Mouse (Mus musculus): ENCODE data around the gene Chmp4b. TPM values are rescaled to one million over a fixed set of nuclear protein-coding genes. Genes with fewer than 3 reads are reported as not detected.

Chmp4b gene
- polyA plus RNA-seq, 1 experiment from 2014 or later = 13.7 TPM

- Histone ChIP-seq H3K36me3 (ENCODE audit: control insufficient read depth, insufficient read depth, low read length) (no peaks in the 10 kb centered on the region; the same call in 1 of the 2 replicates), H3K4me1 (ENCODE audit: control insufficient read depth, insufficient read depth, low read length) (no peaks in the 10 kb centered on the region), H3K27me3 (ENCODE audit: control insufficient read depth, insufficient read depth, low read length) (no peaks in the 10 kb centered on the region), H3K27ac (replicated peaks; ENCODE audit: low read depth, low read length) (no peak overlapping the region), H3K9ac (ENCODE audit: low read length) (no peak overlapping the region), H3K4me3 (ENCODE audit: low read depth, low read length) (no peak overlapping the region), H3K4me2 (ENCODE audit: low read depth, severe bottlenecking) (no peak overlapping the region), H3K9me3 (ENCODE audit: control insufficient read depth, low read length) (no peaks in the 10 kb centered on the region)
- WGBS = 35% methylated on average over 3 of the region's 3 CpGs
- DNase-seq (ENCODE audit: low spot score) (peak; percentile 54), ATAC-seq (ENCODE audit: insufficient number of reproducible peaks, low FRiP score, low TSS enrichment, low read depth) (no peak)
These were observed 3.4 kb upstream of the Chmp4b start for GRCm38 (mm10) chr2:154648086-154648485.

DNA sequence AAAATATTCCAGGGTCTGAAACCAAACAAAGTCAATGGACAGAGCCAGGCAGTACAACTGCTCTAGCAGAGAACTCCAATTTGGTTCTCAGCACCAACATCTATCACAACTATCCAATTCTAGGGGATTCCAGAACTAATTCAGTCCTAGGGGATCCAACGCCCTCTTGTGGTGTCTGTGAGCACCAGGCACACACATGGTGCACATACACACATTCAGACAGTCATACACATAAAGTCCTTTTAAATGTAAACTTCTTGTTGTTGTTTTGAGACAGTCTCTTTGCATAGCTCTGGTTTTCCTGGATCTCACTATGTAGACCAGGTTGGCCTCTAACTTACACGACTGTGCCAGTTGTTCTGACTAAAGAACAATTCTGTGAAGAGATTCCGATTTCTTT lies 1.1 kb upstream of the Chmp4b start:
- H3K36me3 ChIP-seq (ENCODE audit: control insufficient read depth, insufficient read depth, low read length) = no peaks in the 10 kb centered on the region
- H3K9ac ChIP-seq (ENCODE audit: low read length) = no peak overlapping the region
- no peaks in the 10 kb centered on the region for H3K27me3 ChIP-seq (ENCODE audit: control insufficient read depth, insufficient read depth, low read length)
- H3K4me3 ChIP-seq (ENCODE audit: low read depth, low read length) = no peak overlapping the region
- WGBS = 89% methylated on average over 3 of the region's 3 CpGs
- H3K4me1 ChIP-seq (ENCODE audit: control insufficient read depth, insufficient read depth, low read length) = no peaks in the 10 kb centered on the region
- H3K4me2 ChIP-seq (ENCODE audit: low read depth, severe bottlenecking) = no peak overlapping the region
- ATAC-seq (ENCODE audit: insufficient number of reproducible peaks, low FRiP score, low TSS enrichment, low read depth) (no peak), DNase-seq (ENCODE audit: low spot score) (no peak)
- no peak overlapping the region for H3K27ac ChIP-seq (replicated peaks; ENCODE audit: low read depth, low read length)
- H3K9me3 ChIP-seq (ENCODE audit: control insufficient read depth, low read length) = no peaks in the 10 kb centered on the region

DNA sequence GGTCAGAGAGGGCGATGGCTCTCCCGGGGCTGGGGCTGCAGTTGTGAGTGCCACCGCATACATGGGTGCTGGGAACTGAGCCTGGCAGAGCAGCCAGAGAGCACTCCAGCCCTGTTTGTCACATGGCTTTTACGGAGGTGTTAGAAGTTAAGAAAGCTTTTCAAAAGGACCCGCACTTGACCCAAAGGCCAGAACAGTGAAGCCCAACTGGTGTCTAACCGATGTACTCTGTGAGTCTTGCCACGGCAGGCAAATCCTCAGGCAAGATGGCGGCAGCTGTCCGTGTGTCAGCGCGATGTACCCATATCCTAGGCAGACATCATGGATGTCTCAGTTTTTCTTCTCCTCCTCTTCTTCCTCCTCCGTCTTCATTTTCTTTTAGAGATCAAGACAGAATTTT lies 3.5 kb downstream of the Chmp4b start:
- no peak overlapping the region for H3K9ac ChIP-seq (ENCODE audit: low read length)
- no peaks in the 10 kb centered on the region for H3K36me3 ChIP-seq (ENCODE audit: control insufficient read depth, insufficient read depth, low read length)
- no peak overlapping the region for H3K4me2 ChIP-seq (ENCODE audit: low read depth, severe bottlenecking)
- H3K9me3 ChIP-seq (ENCODE audit: control insufficient read depth, low read length) = no peaks in the 10 kb centered on the region
- peaks cover 3% of the 10 kb centered on the region; the same call in 1 of the 2 replicates for H3K4me1 ChIP-seq (ENCODE audit: control insufficient read depth, insufficient read depth, low read length)
- no peaks in the 10 kb centered on the region for H3K27me3 ChIP-seq (ENCODE audit: control insufficient read depth, insufficient read depth, low read length)
- ATAC-seq (ENCODE audit: insufficient number of reproducible peaks, low FRiP score, low TSS enrichment, low read depth) (no peak), DNase-seq (ENCODE audit: low spot score) (no peak)
- H3K4me3 ChIP-seq (ENCODE audit: low read depth, low read length) = no peak overlapping the region
- no peak overlapping the region for H3K27ac ChIP-seq (replicated peaks; ENCODE audit: low read depth, low read length)
- WGBS = 93% methylated on average over 12 of the region's 12 CpGs

DNA sequence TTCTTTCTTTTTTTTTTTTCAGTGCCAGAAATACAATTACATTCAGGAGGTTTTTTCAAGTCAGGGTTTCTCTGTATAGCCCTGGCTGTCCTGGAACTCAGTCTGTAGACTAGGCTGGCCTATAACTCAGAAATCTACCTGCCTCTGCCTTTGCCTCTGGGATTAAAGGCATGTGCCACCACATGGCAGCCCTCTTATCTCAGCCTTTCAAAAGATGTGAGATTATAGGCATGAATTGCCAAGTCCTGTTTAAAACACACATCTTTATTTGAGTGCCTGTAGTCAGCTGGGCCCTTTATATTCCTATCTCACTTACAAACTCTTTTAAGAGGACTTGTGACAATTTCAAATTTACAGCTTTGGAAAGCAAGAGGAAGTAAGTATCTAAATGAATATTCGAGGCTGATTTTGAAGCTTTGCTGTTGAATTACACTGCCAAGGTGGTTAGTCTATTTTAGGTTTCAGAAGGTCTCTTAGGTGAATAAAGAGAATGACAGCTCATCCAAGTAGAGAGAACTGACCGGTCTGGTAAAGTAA lies 4.4 kb downstream of the Chmp4b start:
- no peaks in the 10 kb centered on the region for H3K36me3 ChIP-seq (ENCODE audit: control insufficient read depth, insufficient read depth, low read length)
- H3K9me3 ChIP-seq (ENCODE audit: control insufficient read depth, low read length) = no peaks in the 10 kb centered on the region
- no peak for DNase-seq (ENCODE audit: low spot score)
- ATAC-seq (ENCODE audit: insufficient number of reproducible peaks, low FRiP score, low TSS enrichment, low read depth) = no peak
- no peaks in the 10 kb centered on the region for H3K27me3 ChIP-seq (ENCODE audit: control insufficient read depth, insufficient read depth, low read length)
- H3K4me1 ChIP-seq (ENCODE audit: control insufficient read depth, insufficient read depth, low read length) = peaks cover 3% of the 10 kb centered on the region; the same call in 1 of the 2 replicates
- H3K27ac ChIP-seq (replicated peaks; ENCODE audit: low read depth, low read length) = no peak overlapping the region
- H3K9ac ChIP-seq (ENCODE audit: low read length) = no peak overlapping the region
- 64% methylated on average over 2 of the region's 2 CpGs for WGBS
- H3K4me2 ChIP-seq (ENCODE audit: low read depth, severe bottlenecking) = peak overlapping the region; percentile 0; the same call in 1 of the 2 replicates
- no peak overlapping the region for H3K4me3 ChIP-seq (ENCODE audit: low read depth, low read length)

DNA sequence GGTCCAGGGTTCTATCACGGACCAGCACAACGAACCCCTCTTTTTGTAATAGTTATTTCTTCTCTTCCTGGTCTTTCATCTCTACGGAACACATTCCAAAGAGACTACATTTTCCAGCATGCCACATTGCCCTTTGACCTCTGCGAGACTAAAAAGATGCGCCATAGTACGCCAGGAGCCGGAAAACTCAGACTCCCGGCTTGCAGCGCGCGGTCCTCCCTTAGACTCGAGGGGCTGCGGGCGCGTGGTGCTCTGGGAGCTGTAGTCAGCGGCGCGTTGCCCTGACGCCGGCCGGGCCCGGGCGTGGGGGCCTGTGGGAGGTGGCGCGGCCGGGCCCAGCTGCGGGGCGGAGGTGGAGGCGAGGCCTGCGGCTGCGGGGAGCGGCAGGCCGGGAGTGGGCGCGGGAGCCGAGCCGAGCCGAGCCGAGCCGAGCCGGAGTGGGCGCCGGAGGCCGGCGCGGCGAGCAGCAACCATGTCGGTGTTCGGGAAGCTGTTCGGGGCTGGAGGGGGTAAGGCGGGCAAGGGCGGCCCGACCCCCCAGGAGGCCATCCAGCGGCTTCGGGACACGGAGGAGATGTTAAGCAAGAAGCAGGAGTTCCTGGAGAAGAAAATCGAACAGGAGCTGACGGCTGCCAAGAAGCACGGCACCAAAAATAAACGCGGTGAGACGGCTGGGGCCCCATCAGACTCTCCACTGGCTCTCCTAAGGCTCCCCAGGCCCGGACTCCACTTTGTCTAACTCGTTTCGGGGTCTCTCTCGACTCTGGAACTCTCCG lies 5.4 kb downstream of the Chmp4b start:
- Histone ChIP-seq H3K4me1 (ENCODE audit: control insufficient read depth, insufficient read depth, low read length) (peaks cover 3% of the 10 kb centered on the region; the same call in 1 of the 2 replicates), H3K27me3 (ENCODE audit: control insufficient read depth, insufficient read depth, low read length) (no peaks in the 10 kb centered on the region), H3K4me2 (ENCODE audit: low read depth, severe bottlenecking) (peak overlapping the region; percentile 64), H3K9ac (ENCODE audit: low read length) (peak overlapping the region; percentile 81), H3K36me3 (ENCODE audit: control insufficient read depth, insufficient read depth, low read length) (no peaks in the 10 kb centered on the region), H3K4me3 (ENCODE audit: low read depth, low read length) (peak overlapping the region; percentile 74), H3K27ac (replicated peaks; ENCODE audit: low read depth, low read length) (peak overlapping the region; percentile 63), H3K9me3 (ENCODE audit: control insufficient read depth, low read length) (no peaks in the 10 kb centered on the region)
- DNase-seq (ENCODE audit: low spot score) (peak; percentile 96), ATAC-seq (ENCODE audit: insufficient number of reproducible peaks, low FRiP score, low TSS enrichment, low read depth) (peak; percentile 98)
- WGBS = under 1% methylated on average over 67 of the region's 67 CpGs

DNA sequence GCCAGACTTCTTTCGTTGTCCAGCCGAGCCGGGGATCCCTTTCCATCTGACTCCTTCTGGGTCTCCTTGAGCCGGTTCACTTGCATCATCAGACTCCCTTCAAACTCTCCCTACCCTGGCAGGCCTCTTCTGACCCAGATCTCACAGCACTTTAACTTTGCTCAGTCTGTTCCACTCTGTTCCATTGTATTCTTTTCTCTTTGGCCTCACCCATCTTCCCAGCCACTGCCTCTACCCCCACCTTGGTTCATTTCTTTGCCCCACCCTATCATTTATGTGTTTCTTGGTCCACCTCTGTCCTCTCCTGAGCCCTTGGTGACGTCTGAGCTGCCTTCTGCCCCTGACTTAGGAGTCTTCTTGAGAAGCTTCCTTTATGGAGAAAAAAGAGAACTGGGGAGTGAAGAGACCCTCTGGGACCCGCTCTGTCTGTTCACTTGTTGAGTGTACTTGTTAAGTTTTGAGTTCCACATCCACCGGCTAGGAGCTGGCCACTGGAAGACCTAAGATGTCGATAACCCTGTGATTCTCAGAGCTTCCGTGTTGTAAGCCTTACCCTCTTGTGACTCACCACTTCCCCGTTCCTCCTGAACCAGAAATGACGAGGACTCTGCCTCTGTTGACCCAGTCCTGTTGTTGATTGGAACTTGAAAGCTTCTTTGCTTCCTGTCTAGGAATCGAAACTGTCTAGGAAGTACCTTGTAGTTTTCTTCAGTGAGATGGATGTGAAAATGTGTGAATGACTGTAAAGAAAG lies 6.2 kb downstream of the Chmp4b start:
- H3K4me1 ChIP-seq (ENCODE audit: control insufficient read depth, insufficient read depth, low read length) = peaks cover 3% of the 10 kb centered on the region; the same call in 1 of the 2 replicates
- H3K27me3 ChIP-seq (ENCODE audit: control insufficient read depth, insufficient read depth, low read length) = no peaks in the 10 kb centered on the region
- WGBS = 15% methylated on average over 12 of the region's 12 CpGs
- 0 out of 2 replicates have a peak, but pooled peaks have one; percentile 2 for ATAC-seq (ENCODE audit: insufficient number of reproducible peaks, low FRiP score, low TSS enrichment, low read depth)
- H3K27ac ChIP-seq (replicated peaks; ENCODE audit: low read depth, low read length) = peak overlapping the region; percentile 63
- H3K4me2 ChIP-seq (ENCODE audit: low read depth, severe bottlenecking) = peak overlapping the region; percentile 64
- no peaks in the 10 kb centered on the region for H3K9me3 ChIP-seq (ENCODE audit: control insufficient read depth, low read length)
- peak overlapping the region; percentile 74 for H3K4me3 ChIP-seq (ENCODE audit: low read depth, low read length)
- peak; percentile 30 for DNase-seq (ENCODE audit: low spot score)
- peak overlapping the region; percentile 81 for H3K9ac ChIP-seq (ENCODE audit: low read length)
- H3K36me3 ChIP-seq (ENCODE audit: control insufficient read depth, insufficient read depth, low read length) = no peaks in the 10 kb centered on the region

- Histone ChIP-seq H3K9me3 (ENCODE audit: control insufficient read depth, low read length) (no peaks in the 10 kb centered on the region), H3K27ac (replicated peaks; ENCODE audit: low read depth, low read length) (no peak overlapping the region), H3K27me3 (ENCODE audit: control insufficient read depth, insufficient read depth, low read length) (no peaks in the 10 kb centered on the region), H3K9ac (ENCODE audit: low read length) (no peak overlapping the region), H3K4me3 (ENCODE audit: low read depth, low read length) (no peak overlapping the region), H3K4me2 (ENCODE audit: low read depth, severe bottlenecking) (no peak overlapping the region), H3K4me1 (ENCODE audit: control insufficient read depth, insufficient read depth, low read length) (peaks cover 3% of the 10 kb centered on the region; the same call in 1 of the 2 replicates), H3K36me3 (ENCODE audit: control insufficient read depth, insufficient read depth, low read length) (no peaks in the 10 kb centered on the region; the same call in 1 of the 2 replicates)
- 93% methylated on average over 4 of the region's 4 CpGs for whole genome bisulfite sequencing
- DNase-seq (ENCODE audit: low spot score) (no peak), ATAC-seq (ENCODE audit: insufficient number of reproducible peaks, low FRiP score, low TSS enrichment, low read depth) (no peak)
These were observed 7.6 kb downstream of the Chmp4b start for GRCm38 (mm10) chr2:154659070-154659469.

- WGBS = 92% methylated on average over 5 of the region's 5 CpGs
- Histone ChIP-seq H3K9me3 (ENCODE audit: control insufficient read depth, low read length) (no peaks in the 10 kb centered on the region), H3K27me3 (ENCODE audit: control insufficient read depth, insufficient read depth, low read length) (no peaks in the 10 kb centered on the region), H3K27ac (replicated peaks; ENCODE audit: low read depth, low read length) (no peak overlapping the region), H3K36me3 (ENCODE audit: control insufficient read depth, insufficient read depth, low read length) (no peaks in the 10 kb centered on the region; the same call in 1 of the 2 replicates), H3K9ac (ENCODE audit: low read length) (no peak overlapping the region), H3K4me2 (ENCODE audit: low read depth, severe bottlenecking) (no peak overlapping the region), H3K4me3 (ENCODE audit: low read depth, low read length) (no peak overlapping the region), H3K4me1 (ENCODE audit: control insufficient read depth, insufficient read depth, low read length) (peaks cover 3% of the 10 kb centered on the region; the same call in 1 of the 2 replicates)
- ATAC-seq (ENCODE audit: insufficient number of reproducible peaks, low FRiP score, low TSS enrichment, low read depth) = no peak
- no peak for DNase-seq (ENCODE audit: low spot score)
These were observed 8.1 kb downstream of the Chmp4b start for GRCm38 (mm10) chr2:154659531-154660074.
